Mouse (Mus musculus): Measurements from ENCODE around the gene Camk1. TPM values are rescaled to one million over a fixed set of nuclear protein-coding genes. Genes with fewer than 3 reads are reported as not detected.

The Camk1 gene
- polyA plus RNA-seq, 1 experiment from 2014 or later, result 33.8 TPM

- peak within 1 kb of the TSS; percentile 89 for H3K27ac ChIP-seq
- H3K36me3 ChIP-seq (replicated peaks), result peaks cover 69% of the 10 kb centered on the region
- H3K27me3 ChIP-seq (ENCODE audit: poor library complexity, severe bottlenecking), result no peaks in the 10 kb centered on the region
- DNase-seq (ENCODE audit: extremely low spot score, low spot score), result peak; percentile 98
- H3K4me1 ChIP-seq, result peaks cover 23% of the 10 kb centered on the region
- WGBS, result under 1% methylated on average over 52 of the region's 52 CpGs
- no peaks in the 10 kb centered on the region for H3K9me3 ChIP-seq
- H3K4me3 ChIP-seq, result peak within 1 kb of the TSS; percentile 74
These were observed 17.1 kb downstream of the Camk1 start, which contains the start of gene Ogg1 for GRCm38 (mm10) chr6:113326533-113327315. Gene Ogg1 (plus strand): TSS chr6:113326972.

DNA sequence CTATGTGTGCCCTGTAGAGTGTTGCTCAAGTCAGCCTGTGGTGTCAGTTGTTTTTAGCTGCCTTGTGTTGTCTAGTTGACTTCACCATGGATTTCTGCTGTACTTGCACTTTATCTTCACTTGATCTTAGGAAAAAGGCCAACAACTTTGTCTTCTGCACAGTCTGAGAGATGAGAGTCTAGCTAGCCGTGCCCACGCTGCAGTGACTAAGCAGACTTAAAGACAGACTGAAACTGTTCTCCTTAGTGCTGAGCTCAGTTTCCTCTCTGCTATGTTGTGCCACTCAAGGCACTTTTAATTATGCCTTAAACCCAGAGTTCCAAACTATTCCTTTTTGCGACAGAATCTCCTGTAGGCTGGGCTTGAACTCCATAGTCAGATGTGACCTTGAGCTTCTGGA, 27.8 kb downstream of the Camk1 start:
- WGBS, result 96% methylated on average over 3 of the region's 3 CpGs
- Histone ChIP-seq H3K27me3 (ENCODE audit: poor library complexity, severe bottlenecking) (no peaks in the 10 kb centered on the region), H3K27ac (no peak overlapping the region), H3K4me3 (no peak overlapping the region), H3K36me3 (replicated peaks) (peaks cover 100% of the 10 kb centered on the region), H3K9me3 (no peaks in the 10 kb centered on the region), H3K4me1 (no peaks in the 10 kb centered on the region)
- DNase-seq (ENCODE audit: extremely low spot score, low spot score), result no peak

GRCm38 (mm10) chr6:113308141-113308540, 35.6 kb downstream of the Camk1 start:
- Histone ChIP-seq H3K27me3 (ENCODE audit: poor library complexity, severe bottlenecking) (no peaks in the 10 kb centered on the region), H3K9me3 (no peaks in the 10 kb centered on the region), H3K4me3 (peak overlapping the region; percentile 94), H3K4me1 (peaks cover 27% of the 10 kb centered on the region), H3K36me3 (replicated peaks) (peaks cover 41% of the 10 kb centered on the region), H3K27ac (peak overlapping the region; percentile 100)
- no peak for DNase-seq (ENCODE audit: extremely low spot score, low spot score)
- WGBS, result 40% methylated on average over 5 of the region's 5 CpGs

- peaks cover 27% of the 10 kb centered on the region for H3K4me1 ChIP-seq
- no peaks in the 10 kb centered on the region for H3K27me3 ChIP-seq (ENCODE audit: poor library complexity, severe bottlenecking)
- H3K4me3 ChIP-seq, result peak overlapping the region; percentile 94
- H3K36me3 ChIP-seq (replicated peaks), result peaks cover 36% of the 10 kb centered on the region
- no peaks in the 10 kb centered on the region for H3K9me3 ChIP-seq
- peak; percentile 47 for DNase-seq (ENCODE audit: extremely low spot score, low spot score)
- under 1% methylated on average over 34 of the region's 34 CpGs for WGBS
- peak overlapping the region; percentile 100 for H3K27ac ChIP-seq
These were observed 36.2 kb downstream of the Camk1 start for GRCm38 (mm10) chr6:113307481-113308121.

GRCm38 (mm10) chr6:113306986-113307349, 36.8 kb downstream of the Camk1 start, which contains the start of gene Brpf1:
Gene Brpf1 (plus strand): TSS chr6:113307137.
- no peaks in the 10 kb centered on the region for H3K27me3 ChIP-seq (ENCODE audit: poor library complexity, severe bottlenecking)
- H3K4me3 ChIP-seq, result peak within 1 kb of the TSS; percentile 94
- under 1% methylated on average over 32 of the region's 32 CpGs for WGBS
- H3K4me1 ChIP-seq, result peaks cover 27% of the 10 kb centered on the region
- no peak for DNase-seq (ENCODE audit: extremely low spot score, low spot score)
- peaks cover 29% of the 10 kb centered on the region for H3K36me3 ChIP-seq (replicated peaks)
- peak within 1 kb of the TSS; percentile 100 for H3K27ac ChIP-seq
- no peaks in the 10 kb centered on the region for H3K9me3 ChIP-seq

DNA sequence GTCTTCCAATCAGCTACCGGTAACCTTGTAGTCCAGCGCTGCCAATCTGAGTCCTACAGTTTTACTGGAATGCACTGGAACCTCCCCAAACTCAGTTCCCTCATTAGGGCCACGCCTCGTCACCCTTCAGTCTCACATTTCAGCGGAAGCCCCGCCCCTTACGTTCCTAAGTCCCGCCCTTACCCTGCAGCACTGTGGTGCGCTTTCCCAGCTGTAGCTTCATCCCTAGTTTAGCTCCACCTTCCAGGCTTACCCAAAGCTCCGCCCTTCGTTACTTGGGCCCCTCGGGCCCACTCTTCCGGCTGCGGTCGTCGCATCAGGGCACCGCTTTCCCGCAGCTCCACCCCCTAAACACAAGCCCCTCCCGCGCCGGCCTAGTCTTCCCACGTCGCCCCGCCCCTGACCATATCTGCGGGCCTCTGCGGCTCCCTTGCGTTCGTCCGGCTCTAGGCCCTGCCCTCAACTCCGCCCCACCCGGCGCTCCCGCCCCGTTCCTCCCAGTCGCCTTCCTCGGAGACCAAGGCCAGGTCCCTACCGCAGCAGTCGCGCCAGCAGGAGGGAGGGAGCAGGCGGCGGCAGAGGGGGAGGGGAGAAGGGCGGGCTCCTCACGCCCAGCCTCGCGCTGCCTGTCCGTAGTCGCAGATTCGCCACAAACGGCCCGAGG, 37.3 kb downstream of the Camk1 start:
- H3K9me3 ChIP-seq, result no peaks in the 10 kb centered on the region
- DNase-seq (ENCODE audit: extremely low spot score, low spot score), result peak; percentile 100
- peak overlapping the region; percentile 100 for H3K27ac ChIP-seq
- peaks cover 27% of the 10 kb centered on the region for H3K4me1 ChIP-seq
- no peaks in the 10 kb centered on the region for H3K27me3 ChIP-seq (ENCODE audit: poor library complexity, severe bottlenecking)
- H3K36me3 ChIP-seq (replicated peaks), result peaks cover 24% of the 10 kb centered on the region
- under 1% methylated on average over 50 of the region's 50 CpGs for WGBS
- H3K4me3 ChIP-seq, result peak overlapping the region; percentile 94

- whole genome bisulfite sequencing, result 30% methylated on average over 3 of the region's 3 CpGs
- no peaks in the 10 kb centered on the region for H3K9me3 ChIP-seq
- no peak overlapping the region for H3K27ac ChIP-seq
- H3K27me3 ChIP-seq (ENCODE audit: poor library complexity, severe bottlenecking), result no peaks in the 10 kb centered on the region
- peaks cover 7% of the 10 kb centered on the region for H3K4me1 ChIP-seq
- DNase-seq (ENCODE audit: extremely low spot score, low spot score), result no peak
- no peaks in the 10 kb centered on the region for H3K36me3 ChIP-seq (replicated peaks)
- H3K4me3 ChIP-seq, result no peak overlapping the region
These were observed 41.5 kb downstream of the Camk1 start for GRCm38 (mm10) chr6:113302258-113302657.

- Histone ChIP-seq H3K4me3 (no peak overlapping the region), H3K36me3 (replicated peaks) (no peaks in the 10 kb centered on the region), H3K4me1 (peaks cover 7% of the 10 kb centered on the region), H3K9me3 (no peaks in the 10 kb centered on the region), H3K27ac (no peak overlapping the region), H3K27me3 (ENCODE audit: poor library complexity, severe bottlenecking) (no peaks in the 10 kb centered on the region)
- 88% methylated on average over 5 of the region's 5 CpGs for WGBS
- no peak for DNase-seq (ENCODE audit: extremely low spot score, low spot score)
These were observed 42.4 kb downstream of the Camk1 start for GRCm38 (mm10) chr6:113301350-113301749.

DNA sequence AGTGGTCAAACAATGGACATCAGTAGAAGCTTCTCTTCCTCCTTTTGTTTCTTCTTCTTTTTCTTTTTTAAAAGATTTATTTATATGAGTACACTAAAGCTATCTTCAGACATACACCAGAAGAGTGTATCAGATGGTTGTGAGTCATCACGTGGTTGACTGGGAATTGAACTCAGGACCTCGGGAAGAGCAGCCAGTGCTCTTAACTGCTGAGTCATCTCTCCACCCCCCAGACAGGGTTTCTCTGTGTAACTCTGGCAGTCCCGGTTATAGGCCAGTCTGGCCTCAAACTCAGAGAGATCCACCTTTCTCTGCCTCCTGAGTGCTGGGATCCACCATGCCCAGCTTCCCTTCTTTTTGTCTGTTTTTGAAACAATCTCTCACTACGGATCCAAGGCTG, 47.1 kb downstream of the Camk1 start:
- DNase-seq (ENCODE audit: extremely low spot score, low spot score), result no peak
- no peak overlapping the region for H3K4me3 ChIP-seq
- 73% methylated on average over 4 of the region's 4 CpGs for WGBS

DNA sequence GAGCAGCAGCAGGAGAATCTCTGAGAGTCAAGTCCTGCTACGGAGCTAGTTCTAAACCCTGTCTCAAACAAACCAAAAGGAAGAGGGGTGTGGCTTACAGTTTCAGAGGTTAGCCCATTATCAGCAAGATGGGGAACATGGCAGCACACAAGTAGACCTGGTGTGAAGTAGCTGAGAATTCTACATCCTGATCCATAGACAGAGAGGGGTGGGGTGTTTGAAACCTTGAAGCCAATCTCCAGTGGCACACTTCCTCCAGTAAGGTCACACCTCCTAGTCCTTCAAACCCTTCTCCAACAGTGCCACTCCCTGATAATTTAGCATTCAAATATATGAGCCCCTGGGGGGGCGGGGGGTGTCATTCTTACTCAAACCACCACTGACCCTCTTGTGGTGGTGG, 47.7 kb downstream of the Camk1 start:
- no peaks in the 10 kb centered on the region for H3K27me3 ChIP-seq (ENCODE audit: poor library complexity, severe bottlenecking)
- no peaks in the 10 kb centered on the region for H3K36me3 ChIP-seq (replicated peaks)
- no peak overlapping the region for H3K4me3 ChIP-seq
- H3K4me1 ChIP-seq, result no peaks in the 10 kb centered on the region
- no peak overlapping the region for H3K27ac ChIP-seq
- WGBS, result 81% methylated on average over 2 of the region's 2 CpGs
- no peaks in the 10 kb centered on the region for H3K9me3 ChIP-seq
- no peak for DNase-seq (ENCODE audit: extremely low spot score, low spot score)

More for the DNA sequence above, 47.1 kb downstream of the Camk1 start:
- Histone ChIP-seq H3K36me3 (replicated peaks) (no peaks in the 10 kb centered on the region), H3K9me3 (no peaks in the 10 kb centered on the region), H3K27me3 (ENCODE audit: poor library complexity, severe bottlenecking) (no peaks in the 10 kb centered on the region), H3K4me1 (no peaks in the 10 kb centered on the region), H3K27ac (no peak overlapping the region)

- no peak for DNase-seq (ENCODE audit: extremely low spot score, low spot score)
- 79% methylated on average over 5 of the region's 5 CpGs for WGBS
- Histone ChIP-seq H3K9me3 (no peaks in the 10 kb centered on the region), H3K27me3 (ENCODE audit: poor library complexity, severe bottlenecking) (no peaks in the 10 kb centered on the region), H3K36me3 (replicated peaks) (no peaks in the 10 kb centered on the region), H3K27ac (no peak overlapping the region), H3K4me1 (peaks cover 2% of the 10 kb centered on the region; the same call in 1 of the 2 replicates), H3K4me3 (no peak overlapping the region)
These were observed 50.8 kb downstream of the Camk1 start for GRCm38 (mm10) chr6:113292938-113293337.

DNA sequence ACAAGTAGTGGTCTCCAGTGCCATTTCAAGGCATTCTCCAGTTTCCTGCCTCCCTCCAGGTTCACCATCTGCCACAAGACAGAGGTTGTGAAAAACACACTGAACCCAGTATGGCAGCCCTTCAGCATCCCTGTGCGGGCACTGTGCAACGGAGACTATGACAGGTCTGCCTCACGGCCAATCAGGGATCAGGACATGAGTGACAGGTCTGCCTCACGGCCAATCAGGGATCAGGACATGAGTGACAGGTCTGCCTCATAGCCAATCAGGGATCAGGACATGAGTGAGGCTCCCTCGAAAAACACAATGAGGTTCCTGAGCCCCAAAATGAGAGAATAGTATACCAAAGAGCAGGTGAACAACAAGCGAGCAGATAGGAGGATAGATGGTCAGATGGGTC, 53.4 kb downstream of the Camk1 start:
- Histone ChIP-seq H3K4me3 (no peak overlapping the region), H3K27ac (no peak overlapping the region), H3K4me1 (peaks cover 2% of the 10 kb centered on the region; the same call in 1 of the 2 replicates), H3K36me3 (replicated peaks) (no peaks in the 10 kb centered on the region), H3K9me3 (no peaks in the 10 kb centered on the region), H3K27me3 (ENCODE audit: poor library complexity, severe bottlenecking) (peaks cover 8% of the 10 kb centered on the region)
- WGBS, result 67% methylated on average over 6 of the region's 6 CpGs
- DNase-seq (ENCODE audit: extremely low spot score, low spot score), result no peak

- no peak for DNase-seq (ENCODE audit: extremely low spot score, low spot score)
- 91% methylated on average over 15 of the region's 15 CpGs for WGBS
- no peaks in the 10 kb centered on the region for H3K9me3 ChIP-seq
- H3K4me1 ChIP-seq, result peaks cover 2% of the 10 kb centered on the region; the same call in 1 of the 2 replicates
- no peak overlapping the region for H3K4me3 ChIP-seq
- H3K27me3 ChIP-seq (ENCODE audit: poor library complexity, severe bottlenecking), result peaks cover 18% of the 10 kb centered on the region
- no peaks in the 10 kb centered on the region for H3K36me3 ChIP-seq (replicated peaks)
- no peak overlapping the region for H3K27ac ChIP-seq
These were observed 54.4 kb downstream of the Camk1 start for GRCm38 (mm10) chr6:113289346-113289745.

All from forebrain, embryonic 10.5 days (tissue).